Mouse (Mus musculus): ENCODE measurements around the gene Endod1.
A peak's percentile ranks its signal among the peaks of the same experiment; 100 is the strongest.

Endod1 gene

DNA sequence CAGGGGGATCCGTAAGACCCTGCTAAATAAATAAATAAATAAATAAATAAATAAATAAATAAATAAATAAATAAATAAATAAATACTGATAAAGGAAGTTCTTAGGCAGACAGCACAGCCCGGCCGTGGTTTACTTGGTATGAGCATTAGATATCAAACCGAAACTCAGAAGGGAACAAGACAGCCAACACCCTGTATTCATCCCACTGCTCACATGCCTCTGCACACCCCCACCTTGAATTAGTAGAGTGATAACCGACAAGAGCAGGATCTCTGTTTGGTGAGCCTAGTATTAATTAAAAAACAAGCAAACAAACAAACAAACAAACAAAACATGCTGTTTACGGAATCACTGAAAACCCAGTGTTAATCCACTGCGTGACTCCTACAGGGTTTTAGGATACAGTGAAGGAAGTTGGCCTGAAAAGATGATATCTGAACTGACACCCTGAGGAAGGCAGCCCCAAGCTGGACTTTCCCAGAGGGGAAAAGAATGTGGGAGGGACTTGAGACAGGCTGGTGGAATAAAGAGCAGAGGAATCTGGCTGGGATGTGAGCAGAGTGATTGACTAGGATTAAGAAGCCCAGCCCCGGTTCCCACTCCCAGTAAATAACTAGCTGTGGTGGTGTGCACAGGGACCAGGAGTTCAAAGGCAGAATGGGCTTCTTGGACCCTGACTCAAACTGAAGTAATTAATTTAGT is at the start of gene Endod1:
TSS of gene Endod1 (minus strand) at position 155 of the 703 bp plus-strand sequence.
- no peak for DNase-seq

DNA sequence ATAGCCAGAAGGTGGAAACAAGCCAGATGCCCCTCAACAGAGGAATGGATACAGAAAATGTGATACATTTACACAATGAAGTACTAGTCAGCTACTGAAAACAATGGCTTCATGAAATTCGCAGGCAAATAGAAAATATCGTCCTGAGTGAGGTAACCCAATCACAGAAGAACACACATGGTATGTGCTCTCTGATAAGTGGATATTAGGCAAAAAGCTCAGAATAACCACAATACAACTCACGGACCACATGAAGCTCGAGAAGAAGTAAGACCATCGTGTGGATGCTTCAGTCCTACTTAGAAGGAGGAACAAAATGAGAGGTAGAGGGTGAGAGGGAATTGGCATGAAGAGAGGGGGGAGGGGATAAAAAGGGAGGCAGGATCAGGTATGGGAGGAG is 27.8 kb upstream of the Endod1 start:
- DNase-seq: no peak

DNA sequence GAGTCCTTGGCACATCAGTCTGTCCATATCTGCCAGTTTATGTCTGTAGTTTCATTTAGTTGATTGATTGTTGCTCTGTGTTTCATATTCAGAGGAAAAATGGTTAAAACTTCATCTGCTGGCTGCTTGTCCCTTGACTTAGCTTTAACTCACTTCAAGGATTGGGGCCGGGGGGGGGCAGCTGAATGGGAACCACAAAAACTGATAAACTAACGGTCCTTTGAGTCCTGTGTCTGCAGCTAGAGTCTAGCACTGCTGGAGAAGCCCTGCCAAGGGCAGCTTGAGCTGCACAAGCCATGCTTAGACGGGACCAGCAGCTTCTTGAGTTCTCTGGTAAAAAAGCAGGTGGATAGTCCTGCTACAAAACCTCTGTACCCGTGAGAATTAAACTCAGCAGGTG is 26.7 kb upstream of the Endod1 start:
- no peak for DNase-seq

DNA sequence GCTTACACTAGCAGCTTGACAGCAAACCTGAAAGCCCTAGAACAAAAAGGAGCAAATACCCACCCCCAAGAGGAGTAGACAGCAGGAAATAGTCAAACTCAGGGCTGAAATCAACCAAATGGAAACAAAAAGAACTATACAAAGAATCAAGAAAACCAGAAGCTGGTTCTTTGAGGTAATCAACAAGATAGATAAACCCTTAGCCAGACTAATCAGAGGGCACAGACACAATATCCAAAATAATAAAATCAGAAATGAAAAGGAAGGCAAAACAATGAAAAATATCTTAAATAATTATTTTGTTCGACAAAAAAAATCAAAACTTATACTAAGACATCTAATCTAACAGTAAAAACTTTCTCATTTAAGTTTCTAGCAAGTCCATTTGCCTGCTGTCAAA is 24.7 kb upstream of the Endod1 start:
- no peak for DNase-seq

DNA sequence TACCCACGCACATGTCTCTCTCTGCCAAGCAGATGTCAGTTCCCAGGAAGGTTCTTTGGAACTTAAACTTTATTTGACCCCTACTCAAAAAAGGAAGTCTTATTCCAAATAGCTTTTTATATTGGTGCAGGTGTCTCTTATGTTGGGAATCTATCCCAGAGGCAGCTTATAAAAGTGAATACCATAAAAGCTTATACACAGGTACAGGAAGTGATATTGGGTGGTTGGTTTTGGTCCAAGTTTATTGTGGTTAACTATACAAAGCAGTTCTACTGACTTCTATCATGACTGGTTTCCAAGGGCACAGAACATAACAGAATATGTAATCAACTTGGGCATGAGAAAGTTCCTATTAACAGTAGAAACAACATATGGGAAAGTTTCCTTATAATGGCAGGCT is 20.8 kb upstream of the Endod1 start:
- DNase-seq: no peak

DNA sequence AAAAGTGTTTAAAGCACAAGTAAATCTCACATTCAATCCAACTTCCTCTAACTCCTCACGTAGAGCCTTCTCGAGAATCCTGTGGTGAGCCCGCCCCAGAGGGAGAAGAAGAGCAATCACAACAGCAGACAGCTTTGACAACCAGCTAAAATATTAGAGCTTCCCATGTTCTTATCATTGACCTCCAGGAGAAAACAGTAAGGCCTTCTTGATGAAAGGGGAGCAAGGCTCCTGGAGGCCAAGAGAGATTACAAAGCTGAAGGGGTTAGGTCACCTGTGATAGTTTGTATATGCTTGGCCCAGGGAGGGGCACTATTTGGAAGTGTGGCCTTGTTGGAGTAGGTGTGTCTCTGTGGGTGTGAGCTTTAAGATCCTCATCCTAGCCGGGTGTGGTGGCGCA is 19.1 kb upstream of the Endod1 start:
- no peak for DNase-seq

DNA sequence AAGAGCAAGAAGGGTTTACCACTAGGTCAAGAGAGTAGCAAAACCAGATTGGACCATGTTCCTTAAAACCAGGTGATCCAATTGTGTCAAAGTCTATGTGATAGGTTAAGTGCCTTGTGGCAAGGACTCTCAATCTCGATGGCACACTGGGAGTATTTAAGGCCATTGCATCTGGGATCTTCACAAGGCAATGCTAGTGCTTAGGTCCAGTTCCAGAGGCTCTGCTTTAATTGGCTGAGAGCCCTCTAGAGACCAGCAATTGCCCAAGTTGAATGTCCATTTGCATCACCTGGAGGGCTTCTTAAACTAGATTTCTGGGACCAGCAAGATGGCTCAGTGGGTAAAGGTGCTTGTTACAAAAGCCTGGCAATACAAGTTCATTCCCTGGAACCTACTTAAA is 17.6 kb upstream of the Endod1 start:
- no peak for DNase-seq

DNA sequence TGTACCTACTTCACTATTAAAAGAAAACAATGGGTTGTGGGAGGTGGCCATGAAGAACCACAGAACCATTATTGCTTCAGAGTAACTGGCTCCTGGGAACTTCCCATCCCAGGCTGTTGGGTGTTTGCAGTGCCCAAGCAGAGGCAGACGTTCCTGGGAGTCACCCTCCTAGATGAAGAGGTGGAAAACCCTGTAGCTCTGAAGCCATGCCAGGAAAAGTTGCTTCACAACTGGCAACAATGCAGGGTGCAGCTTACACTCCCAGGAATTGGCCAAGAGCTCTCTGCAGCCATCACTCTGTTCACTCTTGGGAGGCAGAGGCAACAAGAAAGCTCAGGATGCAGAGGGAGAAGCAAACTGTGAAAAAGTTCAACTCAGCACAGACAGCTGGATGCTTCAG is 16.8 kb upstream of the Endod1 start:
- no peak for DNase-seq

DNA sequence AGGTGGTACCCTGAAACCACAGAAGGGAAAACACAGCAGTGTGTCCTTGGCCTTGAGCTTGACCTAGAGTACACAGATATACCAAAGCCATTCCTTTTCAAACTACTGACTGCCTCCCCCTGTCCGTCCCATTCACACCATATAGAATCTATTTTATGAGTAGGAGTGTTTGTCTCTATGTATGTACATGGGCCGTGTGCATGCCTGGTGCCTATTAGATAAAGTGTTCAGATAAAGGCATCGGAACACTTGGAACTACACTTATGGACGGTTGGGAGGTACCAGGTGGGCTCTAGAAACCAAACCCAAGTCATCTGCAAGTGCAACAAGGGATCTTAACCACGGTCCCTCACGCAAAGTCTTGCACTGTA is 16.1 kb upstream of the Endod1 start:
- DNase-seq: no peak

DNA sequence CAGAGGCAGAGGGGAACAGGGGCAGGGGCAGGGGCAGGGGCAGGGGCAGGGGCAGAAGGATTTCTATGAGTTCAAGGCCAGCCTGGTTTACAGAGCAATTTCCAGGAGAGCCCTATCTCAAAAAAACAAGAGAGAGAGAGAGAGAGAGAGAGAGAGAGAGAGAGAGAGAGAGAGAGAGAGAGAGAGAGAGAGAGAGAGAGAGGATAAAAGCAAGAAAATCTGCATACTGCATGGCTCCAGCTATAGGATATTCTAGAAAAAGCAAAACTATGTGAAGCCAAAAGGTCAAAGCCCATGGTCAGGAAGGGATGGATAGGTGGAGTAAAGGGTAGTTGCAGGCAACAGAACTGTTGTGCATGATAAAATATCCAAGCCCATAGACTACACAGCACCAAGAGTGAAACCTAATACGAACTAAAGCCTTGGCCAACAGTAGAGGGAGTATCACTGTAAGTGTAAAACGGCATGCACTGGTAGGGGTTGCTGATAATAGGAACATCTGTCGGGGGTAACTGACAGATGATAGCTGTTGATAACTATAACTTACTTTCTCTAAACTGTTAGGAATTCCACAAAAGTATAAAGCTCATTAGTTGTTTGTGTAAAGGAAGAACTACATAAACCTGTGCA is 15.6 kb upstream of the Endod1 start:
- no peak for DNase-seq

DNA sequence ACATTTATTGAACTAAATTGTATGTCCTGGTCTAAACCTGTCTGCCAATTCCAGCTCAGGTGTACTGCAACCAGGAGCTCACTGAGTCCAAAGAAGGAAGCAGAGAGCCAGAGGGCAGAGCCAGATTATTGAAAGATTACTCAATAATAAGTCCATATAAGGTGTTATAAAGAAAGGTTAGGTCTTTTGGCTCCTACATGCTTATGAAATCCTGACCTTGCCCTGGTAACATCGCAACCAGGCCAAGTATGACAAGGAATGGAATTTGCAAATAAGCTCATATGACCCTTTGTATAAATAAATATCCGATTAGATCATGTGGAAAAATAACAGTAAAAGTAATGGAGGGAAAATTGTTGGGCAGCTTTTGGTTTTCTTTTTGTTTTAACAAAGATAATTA is 14.8 kb upstream of the Endod1 start:
- no peak for DNase-seq

DNA sequence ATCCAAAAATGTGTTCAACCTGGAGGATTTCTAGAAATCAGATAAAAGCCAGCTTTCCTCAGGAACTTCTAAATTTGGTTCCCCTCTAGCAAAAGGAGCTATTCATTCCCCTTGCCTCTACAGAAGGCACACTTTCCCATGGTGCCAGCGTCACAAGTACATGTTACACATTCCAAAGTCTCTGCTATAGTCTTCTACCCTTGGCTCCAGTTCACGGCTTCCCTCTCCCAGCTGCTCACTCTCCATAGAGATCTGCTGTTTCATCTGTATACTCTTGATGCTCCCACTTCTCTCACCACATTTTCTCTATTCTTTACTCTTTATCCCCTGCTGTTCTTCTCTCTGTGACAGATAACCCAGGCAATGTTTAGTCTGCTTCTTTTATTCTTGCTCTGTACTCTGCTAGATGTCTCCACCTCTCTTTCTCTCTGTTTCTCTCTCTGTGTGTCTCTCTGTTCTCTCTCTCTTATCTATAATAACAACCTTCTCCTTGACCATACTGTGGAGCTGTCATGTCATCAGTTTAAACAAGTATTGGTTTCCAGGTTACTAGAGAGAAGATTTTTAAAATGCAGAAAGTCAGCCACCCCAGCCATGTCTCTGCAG is 13.8 kb upstream of the Endod1 start:
- no peak for DNase-seq

DNA sequence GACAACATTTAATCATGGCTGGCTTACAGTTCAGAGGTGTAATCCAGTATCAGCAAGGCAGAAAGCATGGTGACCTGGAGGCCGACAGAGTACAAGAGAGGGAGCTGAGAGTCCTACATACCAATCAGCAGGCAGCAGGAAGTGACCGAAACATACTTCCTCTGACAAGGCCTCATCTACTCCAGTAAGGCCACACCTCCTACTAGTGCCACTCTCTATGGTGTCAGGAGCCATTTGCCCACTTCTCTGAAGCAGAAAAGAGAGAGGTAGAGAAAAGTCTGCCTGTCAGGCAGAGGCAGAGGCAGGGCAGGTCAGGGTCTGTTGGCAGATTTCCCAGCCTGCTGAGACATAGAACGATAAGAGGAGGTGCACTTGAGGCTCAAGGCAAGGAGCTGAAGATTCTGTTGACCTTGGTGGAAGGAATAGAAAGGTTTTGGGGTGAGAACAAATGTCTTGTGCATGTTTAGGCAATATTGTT is 10.6 kb upstream of the Endod1 start:
- DNase-seq: no peak

DNA sequence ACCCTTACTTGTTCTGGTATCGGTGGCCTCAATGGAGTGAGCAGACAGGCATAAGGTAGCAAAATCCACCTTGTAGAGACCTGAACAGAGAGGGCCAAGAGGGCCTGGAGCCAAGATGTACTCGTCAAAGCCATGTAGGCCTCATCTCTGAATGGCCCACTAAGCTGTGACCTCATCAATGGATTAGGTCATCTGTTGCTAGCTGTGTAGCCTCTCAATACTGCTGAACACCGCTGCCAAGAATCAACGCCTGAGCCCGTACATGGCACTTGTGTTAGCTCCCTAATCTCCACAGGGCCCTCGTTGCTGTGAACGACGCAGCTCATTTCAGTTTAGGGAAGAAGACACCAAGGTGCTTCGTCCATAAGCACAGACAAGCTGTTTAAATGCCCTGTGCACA is 10.0 kb upstream of the Endod1 start:
- DNase-seq: no peak

DNA sequence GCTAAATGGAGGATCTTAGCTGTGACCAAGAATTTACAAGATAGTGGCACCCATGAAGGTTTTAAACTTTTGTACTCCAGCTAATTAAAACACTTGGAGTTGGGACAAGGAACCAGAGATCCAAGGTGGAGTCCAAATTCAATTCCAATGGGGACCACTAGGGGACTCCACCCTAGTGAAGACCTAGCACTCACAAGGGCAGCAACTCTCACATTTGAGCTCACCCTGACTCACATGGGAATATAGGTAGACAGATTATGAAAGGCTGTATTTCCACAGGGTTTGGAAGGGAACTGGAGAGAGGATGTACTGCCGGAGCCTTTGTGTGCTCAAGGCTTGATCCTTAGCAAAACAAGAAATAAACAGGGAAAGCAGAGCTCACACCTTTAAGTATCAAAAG is 9.0 kb upstream of the Endod1 start:
- DNase-seq: peak; percentile 25

DNA sequence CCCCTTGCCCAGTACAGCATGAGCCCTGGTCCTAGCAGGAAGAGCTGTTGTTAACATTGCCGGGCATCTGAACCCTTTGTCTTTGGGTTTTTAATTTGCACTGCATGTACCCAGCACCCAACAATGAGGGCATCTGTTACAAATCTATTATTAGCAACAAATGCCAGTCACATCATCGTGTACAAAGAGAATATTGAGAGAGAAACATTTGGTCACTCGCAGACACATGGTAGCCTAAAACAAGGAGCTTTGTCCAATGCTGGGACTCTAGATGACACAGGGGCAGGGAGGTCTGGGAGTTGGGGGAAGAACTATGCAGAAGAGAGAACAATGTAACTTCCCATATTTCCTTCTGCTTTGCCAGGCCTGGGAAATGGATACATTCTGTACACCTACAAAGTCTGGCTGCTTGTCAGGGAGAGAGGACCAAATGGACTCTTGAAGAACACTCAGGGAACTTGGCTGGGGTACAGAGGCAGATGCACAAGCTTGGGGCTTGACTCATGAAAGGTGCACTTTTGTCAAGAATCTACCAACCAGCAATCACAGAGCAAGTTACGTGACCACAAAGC is 7.8 kb upstream of the Endod1 start:
- no peak for DNase-seq

DNA sequence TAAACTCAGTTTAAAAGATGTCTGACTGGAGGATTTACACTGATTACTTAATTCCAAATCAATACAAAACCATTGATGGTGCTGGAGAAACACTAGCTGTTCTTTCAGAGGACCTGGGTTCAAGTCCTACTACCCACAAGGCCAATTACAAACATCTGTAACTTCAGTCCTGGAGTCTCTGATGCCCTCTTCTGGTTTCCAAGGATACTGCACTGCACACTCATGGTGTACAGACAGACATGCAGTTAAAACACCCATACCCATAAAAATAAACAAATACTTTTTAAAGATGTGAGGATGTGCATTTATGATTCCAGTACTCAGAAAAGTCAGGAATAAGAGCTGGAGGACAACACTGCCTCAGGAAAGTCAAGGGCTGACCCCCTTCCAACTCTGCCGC is 6.7 kb upstream of the Endod1 start:
- no peak for DNase-seq

DNA sequence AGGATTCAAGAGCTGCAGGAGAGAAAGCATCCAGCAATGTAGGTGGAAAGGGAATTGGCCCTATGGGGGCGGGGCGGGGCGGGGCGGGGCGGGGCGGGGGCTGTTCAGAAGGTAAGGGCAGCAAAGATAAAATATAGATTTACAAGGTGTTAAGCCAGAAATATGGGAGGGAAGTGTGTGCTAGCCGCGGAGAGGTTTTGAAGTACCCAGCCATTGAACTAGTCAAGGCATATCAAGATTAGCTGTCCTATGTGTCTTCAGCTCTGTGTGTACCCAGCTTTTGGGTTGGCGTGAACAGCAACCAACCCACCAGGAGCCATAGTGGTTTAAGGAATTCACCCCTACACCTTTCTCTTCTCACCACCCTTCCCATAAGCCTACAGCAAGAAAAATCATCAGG is 5.5 kb upstream of the Endod1 start:
- DNase-seq: no peak

DNA sequence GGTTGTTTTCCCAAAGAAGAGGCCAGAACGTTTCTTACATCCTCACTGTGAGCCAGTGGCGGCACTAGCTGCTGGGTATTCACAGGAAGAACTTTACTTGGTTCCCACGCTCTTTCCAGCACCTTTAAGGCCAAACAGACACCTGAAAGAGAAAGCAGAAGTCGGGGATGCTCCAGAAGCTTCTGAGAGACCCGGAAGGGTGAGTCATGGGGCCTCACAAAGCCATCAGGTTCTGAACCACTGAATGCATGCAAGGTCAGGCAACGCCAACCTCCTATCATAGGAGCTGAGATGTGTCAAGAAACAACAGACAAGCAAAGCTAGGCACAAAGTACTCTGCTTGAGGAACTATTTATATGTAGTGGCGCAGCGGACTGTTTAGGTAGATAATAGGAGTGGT is 4.4 kb upstream of the Endod1 start:
- no peak for DNase-seq

DNA sequence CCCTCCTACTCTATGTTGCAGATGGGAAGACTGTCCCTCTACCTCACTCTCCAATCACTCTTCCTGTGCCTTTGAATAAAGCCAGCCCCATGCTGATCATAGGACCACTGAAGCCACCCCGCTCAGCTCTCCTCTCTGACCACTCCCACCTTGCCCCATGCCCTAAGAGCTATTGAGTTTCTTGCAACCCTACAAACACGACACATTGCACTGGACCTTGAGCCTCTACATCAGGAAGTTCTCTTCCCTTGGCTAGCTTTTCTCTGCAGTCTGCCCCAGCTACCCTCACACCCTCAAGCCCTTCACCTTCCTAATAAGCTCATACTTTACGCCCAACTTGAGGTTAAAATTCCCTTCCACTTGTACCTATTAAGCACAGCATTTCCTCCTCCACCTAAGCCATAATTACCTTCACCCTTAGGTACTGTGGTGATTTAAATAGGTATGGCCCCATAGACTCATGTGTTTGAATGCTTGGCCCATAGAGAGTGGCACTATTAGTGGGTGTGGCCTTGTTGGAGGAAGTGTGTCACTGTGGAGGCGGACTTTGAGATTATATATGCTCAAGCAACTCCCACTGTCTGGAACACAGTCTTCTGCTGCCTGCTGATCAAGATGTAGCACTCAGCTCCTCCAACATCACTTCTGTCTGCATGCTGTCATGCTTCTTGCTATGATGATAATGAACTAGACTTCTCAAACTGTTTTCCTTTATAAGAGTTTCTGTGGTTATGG is 2.0 kb upstream of the Endod1 start:
- no peak for DNase-seq

DNA sequence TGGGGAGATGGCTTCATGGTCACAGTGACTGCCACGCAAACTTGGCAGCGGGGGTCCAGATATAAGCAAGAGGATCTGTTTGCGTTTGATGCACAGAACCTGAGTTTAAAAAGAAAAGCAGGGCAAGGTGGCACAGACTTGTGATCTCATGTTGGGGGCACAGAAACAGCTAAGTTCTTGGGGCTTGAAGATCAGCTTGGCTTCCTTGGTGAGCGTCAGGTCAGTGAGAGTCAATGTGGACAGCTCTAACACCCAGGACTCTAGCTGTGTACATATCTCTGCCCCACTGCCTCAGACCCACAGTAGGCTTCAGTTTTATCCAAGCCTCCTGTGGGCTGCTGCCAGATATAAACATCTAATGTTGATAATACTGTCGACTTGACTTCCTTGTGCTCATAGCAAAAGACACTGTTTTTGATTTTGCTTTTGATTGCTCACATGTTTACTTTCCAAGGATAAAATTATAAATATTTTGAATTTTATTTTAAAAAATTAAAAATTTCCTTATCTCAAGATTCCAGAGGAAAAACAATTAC is 1.0 kb upstream of the Endod1 start:
- no peak for DNase-seq

DNA sequence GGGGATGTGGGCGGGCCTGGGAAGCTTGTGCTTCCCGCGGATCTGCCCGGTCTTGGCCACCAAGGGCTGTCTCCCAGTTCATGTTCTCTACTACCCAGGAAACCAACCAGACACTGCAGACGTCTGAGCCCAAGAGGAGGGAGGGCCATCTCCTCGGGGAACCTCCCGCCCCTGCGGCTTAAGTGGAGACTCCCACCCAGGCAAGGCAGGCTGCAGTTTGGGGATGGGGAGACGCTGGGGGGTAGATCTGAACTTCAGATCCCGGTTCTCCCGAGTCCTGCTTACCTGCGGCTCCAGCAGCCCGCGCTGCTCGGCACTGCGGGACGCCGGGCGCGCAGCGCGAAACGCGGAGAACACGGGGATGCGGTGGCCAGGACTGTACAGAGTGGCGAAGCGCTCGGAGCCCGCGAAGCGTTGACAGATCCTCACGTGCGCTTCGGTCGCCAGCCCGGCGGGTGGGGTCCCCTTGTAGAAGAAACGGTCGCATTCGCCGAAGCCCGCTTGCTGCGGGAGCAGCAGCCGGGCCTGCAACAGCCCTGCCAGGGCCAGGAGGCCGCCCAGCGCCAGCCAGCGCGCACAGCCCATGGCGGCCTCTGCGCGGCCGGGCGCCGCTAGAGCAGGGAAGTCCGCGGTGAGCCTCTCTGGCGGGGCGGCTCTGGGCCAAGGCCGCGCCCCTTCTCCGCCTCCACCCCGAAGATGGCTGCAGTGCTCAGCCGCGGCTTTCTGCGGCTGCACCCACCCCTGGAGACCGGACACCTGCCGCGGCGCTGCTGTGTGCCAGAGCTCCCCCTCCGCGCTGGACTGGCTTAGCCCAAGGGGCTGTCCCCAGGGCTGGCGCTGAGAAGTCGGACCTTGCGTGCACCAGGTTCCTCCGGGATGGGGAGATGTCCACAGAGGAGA is 671 bp downstream of the Endod1 start:
- DNase-seq: peak; percentile 80
